Mouse (Mus musculus): ENCODE measurements around the gene Ndufaf5.
"Not testable (repeated sequence)": the region's sequence is repeated elsewhere in the genome, so short reads cannot be mapped to it uniquely, and the experiment has no call there.

Gene Ndufaf5

GRCm38 (mm10) chr2:140170127-140170802, at the start of gene Ndufaf5, which contains the start of gene Esf1:
Ndufaf5 (plus strand) TSS chr2:140170649.
Esf1 (minus strand) TSS chr2:140170564.
- DNase-seq (ENCODE audit: low read depth) = peak; percentile 94

GRCm38 (mm10) chr2:140125516-140125915, 44.9 kb upstream of the Ndufaf5 start:
- no peak for DNase-seq (ENCODE audit: low read depth)

GRCm38 (mm10) chr2:140151743-140152142, 18.7 kb upstream of the Ndufaf5 start, which contains the start of gene Gm17374:
Gm17374 (plus strand) TSS chr2:140152043.
- DNase-seq (ENCODE audit: low read depth) = not testable (repeated sequence)

- DNase-seq (ENCODE audit: low read depth) = no peak
Observed at GRCm38 (mm10) chr2:140159186-140159730, 11.2 kb upstream of the Ndufaf5 start.

GRCm38 (mm10) chr2:140163351-140163854, 7.0 kb upstream of the Ndufaf5 start:
- no peak for DNase-seq (ENCODE audit: low read depth)

GRCm38 (mm10) chr2:140169057-140169456, 1.4 kb upstream of the Ndufaf5 start:
- DNase-seq (ENCODE audit: low read depth) = no peak

GRCm38 (mm10) chr2:140170803-140171553, 529 bp downstream of the Ndufaf5 start:
- no peak for DNase-seq (ENCODE audit: low read depth)

- not testable (repeated sequence) for DNase-seq (ENCODE audit: low read depth)
Observed at GRCm38 (mm10) chr2:140185685-140186210, 15.3 kb downstream of the Ndufaf5 start.

- DNase-seq (ENCODE audit: low read depth) = no peak
Observed at GRCm38 (mm10) chr2:140200713-140201112, 30.3 kb downstream of the Ndufaf5 start.

GRCm38 (mm10) chr2:140202573-140202972, 32.1 kb downstream of the Ndufaf5 start:
- DNase-seq (ENCODE audit: low read depth) = no peak

- DNase-seq (ENCODE audit: low read depth) = no peak
Observed at GRCm38 (mm10) chr2:140203756-140204155, 33.3 kb downstream of the Ndufaf5 start.

GRCm38 (mm10) chr2:140214519-140215027, 44.1 kb downstream of the Ndufaf5 start:
- DNase-seq (ENCODE audit: low read depth) = no peak

GRCm38 (mm10) chr2:140215415-140215814, 45.0 kb downstream of the Ndufaf5 start:
- no peak for DNase-seq (ENCODE audit: low read depth)

- no peak for DNase-seq (ENCODE audit: low read depth)
Observed at GRCm38 (mm10) chr2:140215965-140216364, 45.5 kb downstream of the Ndufaf5 start.

- DNase-seq (ENCODE audit: low read depth) = no peak
Observed at GRCm38 (mm10) chr2:140220325-140220724, 49.9 kb downstream of the Ndufaf5 start.

- no peak for DNase-seq (ENCODE audit: low read depth)
Observed at GRCm38 (mm10) chr2:140230295-140230694, 59.8 kb downstream of the Ndufaf5 start.

GRCm38 (mm10) chr2:140237245-140237644, 66.8 kb downstream of the Ndufaf5 start:
- DNase-seq (ENCODE audit: low read depth) = no peak

- DNase-seq (ENCODE audit: low read depth) = no peak
Observed at GRCm38 (mm10) chr2:140242398-140242797, 71.9 kb downstream of the Ndufaf5 start.

- DNase-seq (ENCODE audit: low read depth) = no peak
Observed at GRCm38 (mm10) chr2:140243105-140243504, 72.7 kb downstream of the Ndufaf5 start.
